Mouse (Mus musculus) lung, postnatal 0 days (tissue): ENCODE measurements at regions not wholly inside any gene's neighbourhood (a gene's known extent, or its start where the extent isn't known, plus 50 kb on each side); places are given as distances from the start of the nearest gene placed in this dataset.

Experiments
- CTCF ChIP-seq: IDR thresholded peaks from 2 replicates; pipeline ENCODE4 v1.5.1; 2016; ENCODE audit warnings: antibody characterized with exemption, mild to moderate bottlenecking
- EP300 ChIP-seq: IDR thresholded peaks from 2 replicates; pipeline ENCODE4 v1.6.1; 2016; ENCODE audit warnings: antibody characterized with exemption, mild to moderate bottlenecking, control low read depth

GRCm38 (mm10) chr13:11192471-11192870, 831.8 kb upstream of the Chrm3 start:
- TF ChIP-seq CTCF, result no peak
- TF ChIP-seq EP300, result no peak
